Mouse (Mus musculus) thymus, postnatal 14 days (tissue): ENCODE measurements around the gene Mmp20.

Experiments used
- DNase-seq: peaks from one replicate; pipeline ENCODE4 v3.0.0; 2021

The Mmp20 gene

GRCm38 (mm10) chr9:7691790-7692189 lies 63.8 kb downstream of the Mmp20 start, which contains the start of gene Mmp7:
Gene Mmp7 (plus strand): TSS chr9:7692090.
- no peak for DNase-seq

GRCm38 (mm10) chr9:7693961-7694360 lies 65.9 kb downstream of the Mmp20 start:
- DNase-seq: no peak

- no peak for DNase-seq
Observed at GRCm38 (mm10) chr9:7695646-7696045, 67.6 kb downstream of the Mmp20 start.

GRCm38 (mm10) chr9:7708698-7709097 lies 80.7 kb downstream of the Mmp20 start:
- DNase-seq: no peak

- DNase-seq: no peak
Observed at GRCm38 (mm10) chr9:7711196-7711595, 83.2 kb downstream of the Mmp20 start.

GRCm38 (mm10) chr9:7714062-7714907 lies 86.3 kb downstream of the Mmp20 start:
- DNase-seq: peak; percentile 58

- no peak for DNase-seq
Observed at GRCm38 (mm10) chr9:7714908-7715175, 86.8 kb downstream of the Mmp20 start.

- no peak for DNase-seq
Observed at GRCm38 (mm10) chr9:7721543-7721942, 93.5 kb downstream of the Mmp20 start.
